Mouse (Mus musculus): ENCODE measurements around the gene Fgf22. TPM values are rescaled to one million over a fixed set of nuclear protein-coding genes. Genes with fewer than 3 reads are reported as not detected.

Fgf22 gene
- polyA plus RNA-seq, 1 experiment, result 0.26 TPM

- Histone ChIP-seq H3K79me2 (ENCODE audit: control insufficient read depth, insufficient read depth) (peaks cover 44% of the 10 kb centered on the region), H3K27me3 (ENCODE audit: control insufficient read depth, insufficient read depth, insufficient read length) (no peaks in the 10 kb centered on the region), H3K4me2 (ENCODE audit: low read depth) (peak overlapping the region; percentile 90), H3K36me3 (ENCODE audit: control insufficient read depth, insufficient read depth) (peaks cover 5% of the 10 kb centered on the region), H3K4me3 (peak overlapping the region; percentile 65), H3ac (ENCODE audit: control insufficient read depth, insufficient read length) (no peak overlapping the region)
- TF ChIP-seq REST (IDR thresholded peaks at IDR 0.05; ENCODE audit: insufficient read depth, insufficient read length) (no peak), E2F4 (IDR thresholded peaks at IDR 0.05; ENCODE audit: insufficient read depth) (no peak), USF1 (IDR thresholded peaks at IDR 0.05; ENCODE audit: low read depth) (no peak), POLR2A (IDR thresholded peaks at IDR 0.05; ENCODE audit: insufficient read length, low read depth) (no peak), TCF3 (IDR thresholded peaks at IDR 0.05; ENCODE audit: insufficient read length, low read depth) (no peak), MAX (IDR thresholded peaks at IDR 0.05; ENCODE audit: low read depth) (no peak), MYOD1 (IDR thresholded peaks at IDR 0.05; ENCODE audit: control insufficient read depth in 1 of 3, insufficient read length in 2 of 3, low read depth in 2 of 3) (no peak), MYOG (IDR thresholded peaks at IDR 0.05; ENCODE audit: control insufficient read depth in 1 of 3, insufficient read depth in 1 of 3, insufficient read length in 2 of 3, low read depth in 2 of 3) (no peak), POLR2AphosphoS2 (IDR thresholded peaks at IDR 0.05; ENCODE audit: insufficient read length, low read depth) (no peak), TCF12 (IDR thresholded peaks at IDR 0.05; ENCODE audit: insufficient read depth, poor library complexity, severe bottlenecking) (no peak), SRF (IDR thresholded peaks at IDR 0.05; ENCODE audit: control insufficient read depth, insufficient read length, low read depth) (no peak), CEBPB (IDR thresholded peaks at IDR 0.05; ENCODE audit: insufficient read depth, poor library complexity, severe bottlenecking) (no peak)
These were observed 10.4 kb downstream of the Fgf22 start for GRCm38 (mm10) chr10:79765228-79765745.

- H3K36me3 ChIP-seq (ENCODE audit: control insufficient read depth, insufficient read depth), result peaks cover 1% of the 10 kb centered on the region
- peak overlapping the region; percentile 90 for H3K4me2 ChIP-seq (ENCODE audit: low read depth)
- peak overlapping the region; percentile 65 for H3K4me3 ChIP-seq
- peaks cover 44% of the 10 kb centered on the region for H3K79me2 ChIP-seq (ENCODE audit: control insufficient read depth, insufficient read depth)
- peak overlapping the region; percentile 67 for H3ac ChIP-seq (ENCODE audit: control insufficient read depth, insufficient read length)
- no peaks in the 10 kb centered on the region for H3K27me3 ChIP-seq (ENCODE audit: control insufficient read depth, insufficient read depth, insufficient read length)
- no peak for TF ChIP-seq USF1 (IDR thresholded peaks at IDR 0.05; ENCODE audit: low read depth)
- no peak for TF ChIP-seq TCF3 (IDR thresholded peaks at IDR 0.05; ENCODE audit: insufficient read length, low read depth)
- no peak for TF ChIP-seq MYOD1 (IDR thresholded peaks at IDR 0.05; ENCODE audit: control insufficient read depth in 1 of 3, insufficient read length in 2 of 3, low read depth in 2 of 3)
- TF ChIP-seq MAX (IDR thresholded peaks at IDR 0.05; ENCODE audit: low read depth), result no peak
- no peak for TF ChIP-seq POLR2AphosphoS2 (IDR thresholded peaks at IDR 0.05; ENCODE audit: insufficient read length, low read depth)
- no peak for TF ChIP-seq E2F4 (IDR thresholded peaks at IDR 0.05; ENCODE audit: insufficient read depth)
- TF ChIP-seq POLR2A (IDR thresholded peaks at IDR 0.05; ENCODE audit: insufficient read length, low read depth), result no peak
- no peak for TF ChIP-seq CEBPB (IDR thresholded peaks at IDR 0.05; ENCODE audit: insufficient read depth, poor library complexity, severe bottlenecking)
These were observed 11.2 kb downstream of the Fgf22 start for GRCm38 (mm10) chr10:79766001-79766507.

DNA sequence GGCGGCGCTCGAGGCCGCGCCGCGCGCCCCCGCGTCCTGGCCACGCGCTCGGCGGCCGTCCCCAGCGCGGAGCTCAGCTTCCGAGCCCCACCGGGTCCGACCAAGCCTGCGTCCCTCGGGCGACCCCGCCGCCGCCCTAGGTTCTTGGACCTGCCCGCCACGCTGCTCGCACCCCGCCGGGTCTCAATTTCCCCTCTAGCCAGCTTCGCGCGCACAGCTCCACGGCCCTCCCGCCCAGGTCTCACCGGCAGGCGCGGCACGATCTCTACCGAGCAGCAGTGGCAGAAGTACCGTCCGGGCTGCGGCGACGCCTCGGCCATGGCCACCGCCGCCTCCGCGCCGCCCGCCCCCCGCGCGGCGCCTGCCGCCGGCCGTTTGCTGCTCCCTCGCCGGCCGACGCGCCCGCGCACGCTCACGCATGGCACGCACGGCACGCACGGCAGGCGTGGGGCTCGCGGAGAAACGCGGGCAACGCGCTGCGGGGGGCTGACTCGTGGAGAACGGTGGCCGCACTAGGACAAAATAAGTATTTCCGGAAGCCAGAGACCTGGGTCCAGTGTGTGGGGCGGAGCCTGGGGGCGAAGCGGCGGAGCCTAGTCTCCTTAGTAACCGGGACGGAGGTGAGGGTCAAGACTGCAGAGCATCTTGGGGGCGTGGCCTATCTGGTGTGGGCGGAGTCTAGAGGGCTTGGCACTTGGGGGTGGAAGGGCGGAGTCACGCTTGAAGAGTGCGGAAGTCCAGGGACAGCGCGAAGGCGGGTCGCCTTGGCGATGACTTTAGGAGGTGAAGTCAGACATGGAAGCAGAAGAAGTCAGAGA, 11.8 kb downstream of the Fgf22 start, which contains the start of gene Rnf126:
TSS of gene Rnf126 (minus strand) at position 445 of the 818 bp plus-strand sequence.
- Histone ChIP-seq H3K4me3 (peak within 1 kb of the TSS; percentile 65), H3K4me2 (ENCODE audit: low read depth) (peak within 1 kb of the TSS; percentile 90), H3K27me3 (ENCODE audit: control insufficient read depth, insufficient read depth, insufficient read length) (no peaks in the 10 kb centered on the region), H3ac (ENCODE audit: control insufficient read depth, insufficient read length) (peak within 1 kb of the TSS; percentile 67), H3K36me3 (ENCODE audit: control insufficient read depth, insufficient read depth) (no peaks in the 10 kb centered on the region), H3K79me2 (ENCODE audit: control insufficient read depth, insufficient read depth) (peaks cover 44% of the 10 kb centered on the region)
- TF ChIP-seq TCF3 (IDR thresholded peaks at IDR 0.05; ENCODE audit: insufficient read length, low read depth), result peak; percentile 57
- TF ChIP-seq TCF12 (IDR thresholded peaks at IDR 0.05; ENCODE audit: insufficient read depth, poor library complexity, severe bottlenecking), result no peak
- no peak for TF ChIP-seq MAX (IDR thresholded peaks at IDR 0.05; ENCODE audit: low read depth)
- peak; percentile 94 for TF ChIP-seq POLR2A (IDR thresholded peaks at IDR 0.05; ENCODE audit: insufficient read length, low read depth)
- peak; percentile 10 for TF ChIP-seq E2F4 (IDR thresholded peaks at IDR 0.05; ENCODE audit: insufficient read depth)
- peak; percentile 68 for TF ChIP-seq POLR2AphosphoS2 (IDR thresholded peaks at IDR 0.05; ENCODE audit: insufficient read length, low read depth)
- TF ChIP-seq USF1 (IDR thresholded peaks at IDR 0.05; ENCODE audit: low read depth), result no peak
- peak in 2 of 3 experiments; percentile 46 to 52 for TF ChIP-seq MYOG (IDR thresholded peaks at IDR 0.05; ENCODE audit: control insufficient read depth in 1 of 3, insufficient read depth in 1 of 3, insufficient read length in 2 of 3, low read depth in 2 of 3)
- no peak for TF ChIP-seq CEBPB (IDR thresholded peaks at IDR 0.05; ENCODE audit: insufficient read depth, poor library complexity, severe bottlenecking)
- TF ChIP-seq REST (IDR thresholded peaks at IDR 0.05; ENCODE audit: insufficient read depth, insufficient read length), result no peak
- peak in 1 of 3 experiments; percentile 51 for TF ChIP-seq MYOD1 (IDR thresholded peaks at IDR 0.05; ENCODE audit: control insufficient read depth in 1 of 3, insufficient read length in 2 of 3, low read depth in 2 of 3)
- TF ChIP-seq SRF (IDR thresholded peaks at IDR 0.05; ENCODE audit: control insufficient read depth, insufficient read length, low read depth), result no peak

- Histone ChIP-seq H3K36me3 (ENCODE audit: control insufficient read depth, insufficient read depth) (no peaks in the 10 kb centered on the region), H3K4me3 (peak overlapping the region; percentile 65), H3K4me2 (ENCODE audit: low read depth) (peak overlapping the region; percentile 67), H3K79me2 (ENCODE audit: control insufficient read depth, insufficient read depth) (peaks cover 40% of the 10 kb centered on the region), H3ac (ENCODE audit: control insufficient read depth, insufficient read length) (no peak overlapping the region), H3K27me3 (ENCODE audit: control insufficient read depth, insufficient read depth, insufficient read length) (no peaks in the 10 kb centered on the region)
- TF ChIP-seq MYOG (IDR thresholded peaks at IDR 0.05; ENCODE audit: control insufficient read depth in 1 of 3, insufficient read depth in 1 of 3, insufficient read length in 2 of 3, low read depth in 2 of 3), result peak in 1 of 3 experiments; percentile 13
- TF ChIP-seq POLR2AphosphoS2 (IDR thresholded peaks at IDR 0.05; ENCODE audit: insufficient read length, low read depth), result no peak
These were observed 12.7 kb downstream of the Fgf22 start for GRCm38 (mm10) chr10:79767372-79768244.
